In genomic region chr2:121955765-121956223, GRCm38 (mm10) we compare ENCODE assay signal across 8 mouse cellular contexts. TPM values are rescaled to one million over a fixed set of nuclear protein-coding genes. Genes with fewer than 3 reads are reported as not detected.
DNase-seq lines count a peak whose midpoint lies in the region; ATAC-seq and TF ChIP-seq lines count a peak whose summit lies in the region.

Gene Ctdspl2, plus strand, starts transcription at chr2:121956001.
Gene Mageb3, minus strand, starts transcription at chr2:121956092.

- H3K27ac ChIP-seq in embryonic facial prominence, embryonic 13.5 days, result peak within 1 kb of the TSS; percentile 94
- peak within 1 kb of the TSS; percentile 96 for H3K27ac ChIP-seq in kidney, adult 2 months (ENCODE audit: insufficient read depth, low read depth, low read length)
- peak within 1 kb of the TSS; percentile 94 for H3K27ac ChIP-seq in limb, embryonic 14.5 days (replicated peaks; ENCODE audit: low read depth, low read length)
- H3K27ac ChIP-seq in midbrain, postnatal 0 days (ENCODE audit: low read depth, low read length), result peak within 1 kb of the TSS; percentile 79

- H3K27me3 ChIP-seq in embryonic facial prominence, embryonic 13.5 days, result no peaks in the 10 kb centered on the region
- no peaks in the 10 kb centered on the region for H3K27me3 ChIP-seq in kidney, adult 2 months (replicated peaks; ENCODE audit: control insufficient read depth, insufficient read depth, low read length)
- H3K27me3 ChIP-seq in limb, embryonic 14.5 days (ENCODE audit: control insufficient read depth, insufficient read depth, low read length), result no peaks in the 10 kb centered on the region
- H3K27me3 ChIP-seq in midbrain, postnatal 0 days (ENCODE audit: insufficient read depth, low read length), result no peaks in the 10 kb centered on the region

- no peaks in the 10 kb centered on the region for H3K9me3 ChIP-seq in embryonic facial prominence, embryonic 13.5 days
- H3K9me3 ChIP-seq in limb, embryonic 14.5 days (ENCODE audit: control insufficient read depth, low read length), result no peaks in the 10 kb centered on the region
- H3K9me3 ChIP-seq in midbrain, postnatal 0 days (ENCODE audit: low read length), result no peaks in the 10 kb centered on the region

- no peak for TF ChIP-seq POLR2A in kidney, adult 2 months (IDR thresholded peaks at IDR 0.05; ENCODE audit: low read depth, low read length)
- peak; percentile 78; the same call in 1 of the 2 replicates for TF ChIP-seq POLR2A in limb, embryonic 14.5 days (IDR thresholded peaks at IDR 0.05; ENCODE audit: borderline replicate concordance, extremely low read depth, insufficient read depth, insufficient read length)

- H3K9ac ChIP-seq in embryonic facial prominence, embryonic 13.5 days, result peak within 1 kb of the TSS; percentile 99
- peak within 1 kb of the TSS; percentile 90 for H3K9ac ChIP-seq in limb, embryonic 14.5 days (ENCODE audit: low read depth, low read length, severe bottlenecking)
- H3K9ac ChIP-seq in midbrain, postnatal 0 days (replicated peaks; ENCODE audit: low read length, poor library complexity, severe bottlenecking), result peak within 1 kb of the TSS; percentile 94

- H3K36me3 ChIP-seq in embryonic facial prominence, embryonic 13.5 days, result peaks cover 7% of the 10 kb centered on the region
- no peaks in the 10 kb centered on the region for H3K36me3 ChIP-seq in kidney, adult 2 months (ENCODE audit: control insufficient read depth, insufficient read depth, low read length)
- H3K36me3 ChIP-seq in limb, embryonic 14.5 days (ENCODE audit: control insufficient read depth, insufficient read depth, low read length), result peaks cover 9% of the 10 kb centered on the region
- H3K36me3 ChIP-seq in midbrain, postnatal 0 days (ENCODE audit: insufficient read depth, low read length), result no peaks in the 10 kb centered on the region

- WGBS in embryonic facial prominence, embryonic 13.5 days, result under 1% methylated on average over 48 of the region's 48 CpGs
- WGBS in kidney, adult 2 months, result under 1% methylated on average over 48 of the region's 48 CpGs
- WGBS in limb, embryonic 14.5 days, result 0% methylated on average over 37 of the region's 48 CpGs
- WGBS in midbrain, postnatal 0 days, result under 1% methylated on average over 48 of the region's 48 CpGs

- no peak for TF ChIP-seq CTCF in kidney, adult 2 months (conservative IDR thresholded peaks at IDR 0.05; ENCODE audit: insufficient read depth, insufficient read length, low read depth, low read length)
- peak; percentile 27; the same call in 1 of the 2 replicates for TF ChIP-seq CTCF in midbrain, postnatal 0 days (IDR thresholded peaks at IDR 0.05)

- H3K4me2 ChIP-seq in embryonic facial prominence, embryonic 13.5 days, result peak within 1 kb of the TSS; percentile 74
- peak within 1 kb of the TSS; percentile 73 for H3K4me2 ChIP-seq in limb, embryonic 14.5 days (replicated peaks; ENCODE audit: low read depth, low read length, severe bottlenecking)
- H3K4me2 ChIP-seq in midbrain, postnatal 0 days (ENCODE audit: low read depth, low read length, poor library complexity, severe bottlenecking), result peak within 1 kb of the TSS; percentile 71

- ATAC-seq in embryonic facial prominence, embryonic 13.5 days (ENCODE audit: insufficient number of reproducible peaks, insufficient read depth, low FRiP score, low TSS enrichment, low read depth), result peak; percentile 98
- peak; percentile 95 for ATAC-seq in limb, embryonic 14.5 days (ENCODE audit: low FRiP score, low read depth)
- peak; percentile 95 for ATAC-seq in midbrain, postnatal 0 days (ENCODE audit: low FRiP score)

- peak within 1 kb of the TSS; percentile 96 for H3K4me3 ChIP-seq in embryonic facial prominence, embryonic 13.5 days
- peak within 1 kb of the TSS; percentile 99 for H3K4me3 ChIP-seq in kidney, adult 2 months (ENCODE audit: insufficient read depth, low read depth, low read length)
- peak within 1 kb of the TSS; percentile 91 for H3K4me3 ChIP-seq in limb, embryonic 14.5 days (replicated peaks; ENCODE audit: low read length)
- H3K4me3 ChIP-seq in midbrain, postnatal 0 days (ENCODE audit: low read depth, low read length), result peak within 1 kb of the TSS; percentile 89

- peaks cover 20% of the 10 kb centered on the region for H3K4me1 ChIP-seq in embryonic facial prominence, embryonic 13.5 days
- peaks cover 6% of the 10 kb centered on the region; the same call in 1 of the 2 replicates for H3K4me1 ChIP-seq in kidney, adult 2 months (ENCODE audit: control insufficient read depth, insufficient read depth, low read length)
- H3K4me1 ChIP-seq in limb, embryonic 14.5 days (ENCODE audit: control insufficient read depth, insufficient read depth, low read length), result peaks cover 22% of the 10 kb centered on the region
- H3K4me1 ChIP-seq in midbrain, postnatal 0 days (ENCODE audit: insufficient read depth, low read length), result peaks cover 9% of the 10 kb centered on the region

- peak; percentile 94 for DNase-seq in 3T3-L1 (ENCODE audit: low read depth, low spot score)
- peak; percentile 99 to 100 for DNase-seq in adrenal gland, postnatal 36 days
- peak; percentile 97 to 98 for DNase-seq in heart, adult 18-20 months
- DNase-seq in kidney, adult 2 months, result peak; percentile 98
- DNase-seq in limb, embryonic 14.5 days (ENCODE audit: low spot score), result peak; percentile 99
- DNase-seq in midbrain, postnatal 0 days (ENCODE audit: low spot score), result peak; percentile 98
- peak; percentile 95 to 97 for DNase-seq in spleen, postnatal 14 days (ENCODE audit: low spot score in 2 of 2)

RNA-seq across cellular contexts. Expression of gene Ctdspl2, which starts in this region (rescaled TPM):
- 10 to 100 TPM; 26.4 to 29.4 TPM for total RNA-seq in adrenal gland, postnatal 36 days (2021)
- 66.5 and 74.0 TPM in 2 replicates for polyA plus RNA-seq in embryonic facial prominence, embryonic 13.5 days (2015; fragmentation: Nextera tagmentation; extraction: Ambion mirVana)
- total RNA-seq in heart, adult 18-20 months (2021), result 10 to 100 TPM; 11.2 to 13.6 TPM
- polyA plus RNA-seq in kidney, adult 2 months (2012; rRNA removed), result 4.7 and 4.8 TPM in 2 replicates
- 30.0 and 33.0 TPM in 2 replicates for polyA plus RNA-seq in limb, embryonic 14.5 days (2012; rRNA removed)
- 51.2 and 61.9 TPM in 2 replicates for polyA plus RNA-seq in limb, embryonic 14.5 days (2014; fragmentation: Nextera tagmentation; extraction: Ambion mirVana)
- 33.3 and 54.8 TPM in 2 replicates for total RNA-seq in midbrain, postnatal 0 days (2014; rRNA removed)
- polyA plus RNA-seq in midbrain, postnatal 0 days (2015; fragmentation: Nextera tagmentation; extraction: Ambion mirVana), result 23.3 and 31.3 TPM in 2 replicates

RNA-seq across cellular contexts. Expression of gene Mageb3, which starts in this region (rescaled TPM):
- not detected for total RNA-seq in adrenal gland, postnatal 36 days (2021)
- 0.22 and 0.25 TPM in 2 replicates for polyA plus RNA-seq in embryonic facial prominence, embryonic 13.5 days (2015; fragmentation: Nextera tagmentation; extraction: Ambion mirVana)
- not detected for total RNA-seq in heart, adult 18-20 months (2021)
- 0.03 TPM in 1 of 2 replicates, not detected in the other for polyA plus RNA-seq in kidney, adult 2 months (2012; rRNA removed)
- polyA plus RNA-seq in limb, embryonic 14.5 days (2012; rRNA removed), result 0.18 and 0.19 TPM in 2 replicates
- 0.11 and 0.36 TPM in 2 replicates for polyA plus RNA-seq in limb, embryonic 14.5 days (2014; fragmentation: Nextera tagmentation; extraction: Ambion mirVana)
- 0.28 TPM in 1 of 2 replicates, not detected in the other for total RNA-seq in midbrain, postnatal 0 days (2014; rRNA removed)
- polyA plus RNA-seq in midbrain, postnatal 0 days (2015; fragmentation: Nextera tagmentation; extraction: Ambion mirVana), result 0.22 and 0.30 TPM in 2 replicates

Comparison
In these comparisons a context has a peak if more than half of its experiments do, and no peak if none do; other contexts are left out.
1. Peak in every context shown above with its lines: DNase-seq, ATAC-seq, H3K4me3 ChIP-seq and H3K27ac ChIP-seq.